Mouse (Mus musculus): ENCODE measurements around the gene Lilra5. TPM values are rescaled to one million over a fixed set of nuclear protein-coding genes. Genes with fewer than 3 reads are reported as not detected.

The Lilra5 gene
- polyA plus RNA-seq, 1 experiment, result 0.13 TPM

GRCm38 (mm10) chr7:4292638-4293037 is 55.1 kb downstream of the Lilra5 start:
- Histone ChIP-seq H3K4me1 (ENCODE audit: control insufficient read depth, insufficient read depth, low read length) (no peaks in the 10 kb centered on the region), H3K4me3 (ENCODE audit: insufficient read depth, low read length) (no peak overlapping the region), H3K27ac (ENCODE audit: insufficient read depth, low read length) (no peak overlapping the region)
- no peak for TF ChIP-seq CTCF (IDR thresholded peaks at IDR 0.05; ENCODE audit: extremely low read depth, insufficient read depth, low read length)
- no peak for TF ChIP-seq POLR2A (IDR thresholded peaks at IDR 0.05; ENCODE audit: extremely low read depth, insufficient read depth, low read length)

Other genes starting within 250 kb of the Lilra5 start
- 9.3 and 11.1 TPM in 2 replicates for gene Lair1, start 174.6 kb upstream of the Lilra5 start, polyA plus RNA-seq (2012; rRNA removed)
- 817 and 841 TPM in 2 replicates for gene Ttyh1, start 118.3 kb upstream of the Lilra5 start, polyA plus RNA-seq (2012; rRNA removed)
- gene Leng8, start 100.7 kb upstream of the Lilra5 start, polyA plus RNA-seq (2012; rRNA removed), result 481 and 484 TPM in 2 replicates
- 8.4 and 8.5 TPM in 2 replicates for gene Leng9, start 87.4 kb upstream of the Lilra5 start, polyA plus RNA-seq (2012; rRNA removed)
- gene Cdc42ep5, start 72.9 kb upstream of the Lilra5 start, polyA plus RNA-seq (2012; rRNA removed), result 3.7 and 4.8 TPM in 2 replicates
- not detected in 2 replicates for gene Ncr1, start 100.0 kb downstream of the Lilra5 start, polyA plus RNA-seq (2012; rRNA removed)
- not detected in 2 replicates for gene Gp6, start 160.0 kb downstream of the Lilra5 start, polyA plus RNA-seq (2012; rRNA removed)
- 22.8 and 26.1 TPM in 2 replicates for gene Rdh13, start 207.9 kb downstream of the Lilra5 start, polyA plus RNA-seq (2012; rRNA removed)
- 15.0 and 16.7 TPM in 2 replicates for gene Eps8l1, start 222.9 kb downstream of the Lilra5 start, polyA plus RNA-seq (2012; rRNA removed)